8 mouse cellular contexts compared by ENCODE assay signal in the genomic region with DNA sequence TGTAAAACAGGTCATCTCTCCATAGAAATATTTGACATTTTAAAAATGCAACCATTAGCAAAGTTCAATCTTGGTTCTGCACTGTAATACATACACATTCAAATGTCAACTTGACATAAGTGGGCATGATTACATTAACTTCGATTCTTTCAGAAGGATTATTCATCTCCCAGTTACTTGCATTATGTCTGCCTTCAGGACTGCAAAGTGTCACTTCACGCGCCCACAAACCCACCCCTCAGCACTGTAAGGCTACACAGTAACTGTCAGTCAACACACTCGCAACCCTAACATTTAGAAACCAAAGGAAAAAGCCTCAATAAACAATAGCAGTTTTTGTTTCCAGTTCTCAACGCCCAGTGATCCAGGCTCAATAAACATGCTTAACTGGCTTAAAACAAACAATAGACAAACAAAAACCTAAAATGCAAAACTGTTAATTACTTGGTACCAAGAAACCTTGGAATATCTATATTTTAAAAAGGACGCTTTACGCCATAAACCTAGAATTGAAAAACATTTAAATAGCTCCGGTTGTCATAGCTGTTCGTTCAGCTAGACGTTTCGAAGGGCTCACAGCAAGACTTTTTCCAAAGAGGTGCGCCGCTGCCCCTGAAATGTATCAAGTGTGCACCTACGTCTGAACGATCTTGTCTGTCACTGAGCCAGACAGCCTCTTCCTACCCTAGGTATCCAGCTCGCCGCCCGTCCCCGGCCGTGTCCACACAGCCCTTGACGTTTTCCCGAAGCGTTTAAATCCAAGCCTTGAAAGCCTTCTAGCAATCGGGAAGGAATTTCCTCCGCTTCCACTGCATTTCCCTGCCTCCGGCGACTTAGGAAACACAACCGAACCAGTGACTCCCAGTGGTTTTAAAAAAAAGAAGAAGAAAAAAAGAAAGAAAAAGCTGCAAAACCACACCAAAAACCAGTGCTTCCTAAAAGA. TPM values are rescaled to one million over a fixed set of nuclear protein-coding genes. Genes with fewer than 3 reads are reported as not detected.
DNase-seq lines count a peak whose midpoint lies in the region; ATAC-seq and TF ChIP-seq lines count a peak whose summit lies in the region.

No protein-coding gene starts in this region.

- no peak for ATAC-seq in embryonic facial prominence, embryonic 11.5 days (replicated peaks; ENCODE audit: insufficient number of reproducible peaks, low FRiP score, low TSS enrichment, low read depth)
- no peak for ATAC-seq in heart, postnatal 0 days (ENCODE audit: insufficient read depth, low read depth)

- no peak for TF ChIP-seq EP300 in heart, postnatal 0 days (IDR thresholded peaks at IDR 0.05; ENCODE audit: low read depth)

- TF ChIP-seq CTCF in heart, postnatal 0 days (IDR thresholded peaks at IDR 0.05; ENCODE audit: low read depth) = no peak
- no peak for TF ChIP-seq CTCF in small intestine, adult 2 months (IDR thresholded peaks at IDR 0.05; ENCODE audit: extremely low read depth, insufficient read length, insufficient replicate concordance, low read depth, low read length)

- peak; percentile 61 to 89 for DNase-seq in adrenal gland, adult (ENCODE audit: inconsistent age in 2 of 2, low spot score in 1 of 2)
- DNase-seq in adrenal gland, postnatal 4 days (ENCODE audit: low spot score in 2 of 2) = no peak
- DNase-seq in adipocyte (ENCODE audit: low spot score) = peak; percentile 73
- peak; percentile 54 for DNase-seq in embryonic facial prominence, embryonic 11.5 days (ENCODE audit: low spot score)
- DNase-seq in heart, postnatal 0 days (ENCODE audit: low spot score) = no peak
- peak; percentile 54 to 66 for DNase-seq in kidney, postnatal 4 days

- H3K4me1 ChIP-seq in embryonic facial prominence, embryonic 11.5 days (ENCODE audit: control insufficient read depth, insufficient read depth, low read length) = peaks cover 2% of the 10 kb centered on the region; the same call in 1 of the 2 replicates
- peaks cover 38% of the 10 kb centered on the region for H3K4me1 ChIP-seq in heart, postnatal 0 days (ENCODE audit: control insufficient read depth, insufficient read depth)
- H3K4me1 ChIP-seq in small intestine, adult 2 months (ENCODE audit: control insufficient read depth, insufficient read depth, insufficient read length, low read length) = peaks cover 19% of the 10 kb centered on the region

- H3K27ac ChIP-seq in embryonic facial prominence, embryonic 11.5 days (replicated peaks; ENCODE audit: low read depth, low read length) = no peak overlapping the region
- H3K27ac ChIP-seq in heart, postnatal 0 days (ENCODE audit: low read depth) = peak overlapping the region; percentile 96
- peak overlapping the region; percentile 88 for H3K27ac ChIP-seq in macrophage
- H3K27ac ChIP-seq in small intestine, adult 2 months (ENCODE audit: insufficient read depth, low read depth, low read length) = peak overlapping the region; percentile 87

- H3K36me3 ChIP-seq in embryonic facial prominence, embryonic 11.5 days (replicated peaks; ENCODE audit: control insufficient read depth, insufficient read depth, low read depth, low read length) = no peaks in the 10 kb centered on the region
- H3K36me3 ChIP-seq in heart, postnatal 0 days (replicated peaks; ENCODE audit: control insufficient read depth, insufficient read depth, low read length) = no peaks in the 10 kb centered on the region
- H3K36me3 ChIP-seq in macrophage (ENCODE audit: inconsistent target) = no peaks in the 10 kb centered on the region
- H3K36me3 ChIP-seq in small intestine, adult 2 months (ENCODE audit: control insufficient read depth, insufficient read depth, low read length) = no peaks in the 10 kb centered on the region

- no peaks in the 10 kb centered on the region for H3K9me3 ChIP-seq in embryonic facial prominence, embryonic 11.5 days (replicated peaks; ENCODE audit: control insufficient read depth, low read length)
- H3K9me3 ChIP-seq in heart, postnatal 0 days (replicated peaks; ENCODE audit: control insufficient read depth, low read length) = no peaks in the 10 kb centered on the region

- WGBS in embryonic facial prominence, embryonic 11.5 days = under 1% methylated on average over 28 of the region's 28 CpGs
- WGBS in heart, postnatal 0 days = under 1% methylated on average over 28 of the region's 28 CpGs
- WGBS in macrophage (ENCODE audit: missing documents) = 2% methylated on average over 28 of the region's 28 CpGs
- WGBS in small intestine, adult 2 months = under 1% methylated on average over 28 of the region's 28 CpGs

- H3K27me3 ChIP-seq in embryonic facial prominence, embryonic 11.5 days (ENCODE audit: control insufficient read depth, insufficient read depth, low read length) = no peaks in the 10 kb centered on the region; the same call in 1 of the 2 replicates
- H3K27me3 ChIP-seq in heart, postnatal 0 days (ENCODE audit: control insufficient read depth, insufficient read depth, low read length) = no peaks in the 10 kb centered on the region
- no peaks in the 10 kb centered on the region for H3K27me3 ChIP-seq in small intestine, adult 2 months (ENCODE audit: control insufficient read depth, insufficient read depth, low read length)

- H3K4me2 ChIP-seq in embryonic facial prominence, embryonic 11.5 days (ENCODE audit: low read depth, low read length) = peak overlapping the region; percentile 54
- H3K4me2 ChIP-seq in heart, postnatal 0 days (ENCODE audit: low read depth, low read length) = peak overlapping the region; percentile 85

- H3K79me2 ChIP-seq in macrophage (ENCODE audit: inconsistent target) = peaks cover 54% of the 10 kb centered on the region

- H3K4me3 ChIP-seq in embryonic facial prominence, embryonic 11.5 days (ENCODE audit: low read depth, low read length) = peak overlapping the region; percentile 63
- peak overlapping the region; percentile 71 for H3K4me3 ChIP-seq in heart, postnatal 0 days (ENCODE audit: low read depth, low read length)
- peak overlapping the region; percentile 94 for H3K4me3 ChIP-seq in macrophage (ENCODE audit: inconsistent target)
- H3K4me3 ChIP-seq in small intestine, adult 2 months (ENCODE audit: low read depth, low read length) = peak overlapping the region; percentile 84

- TF ChIP-seq POLR2A in small intestine, adult 2 months (IDR thresholded peaks at IDR 0.05; ENCODE audit: low read depth, low read length) = no peak

- peak overlapping the region; percentile 83 for H3K9ac ChIP-seq in embryonic facial prominence, embryonic 11.5 days (replicated peaks; ENCODE audit: low read length)
- peak overlapping the region; percentile 72 for H3K9ac ChIP-seq in heart, postnatal 0 days (replicated peaks; ENCODE audit: low read depth, low read length)

RNA-seq across cellular contexts. Expression of a gene that starts 1.5 kb away (rescaled TPM):
- total RNA-seq in adrenal gland, postnatal 4 days (2021) = 100 to 1,000 TPM; 130 to 131 TPM
- 65.3 and 69.8 TPM in 2 replicates for polyA plus RNA-seq in embryonic facial prominence, embryonic 11.5 days (2014; fragmentation: Nextera tagmentation; extraction: Ambion mirVana)
- total RNA-seq in heart, postnatal 0 days (2014; rRNA removed; ENCODE audit: low replicate concordance) = 105 and 116 TPM in 2 replicates
- 76.8 and 76.9 TPM in 2 replicates for polyA plus RNA-seq in heart, postnatal 0 days (2015; fragmentation: Nextera tagmentation; extraction: Ambion mirVana)
- 100 to 1,000 TPM in 25 of 26 experiments, 10 to 100 TPM in 1; 70.4 to 545 (median 156) TPM for total RNA-seq in macrophage (2018; cell fraction: chromatin; rRNA removed)
- total RNA-seq in macrophage (2018; cell fraction: cytosol; rRNA removed) = 100 to 1,000 TPM; 155 to 296 (median 210) TPM
- total RNA-seq in macrophage (2018; cell fraction: nucleus; rRNA removed) = 100 to 1,000 TPM; 120 to 291 (median 146) TPM
- polyA plus RNA-seq in macrophage (2018) = 131 to 179 TPM (median 142 TPM) in 3 replicates
- 32.1 and 68.2 TPM in 2 replicates for polyA plus RNA-seq in small intestine, adult 2 months (2012; rRNA removed)

Comparison
In these comparisons a context has a peak if more than half of its experiments do, and no peak if none do; other contexts are left out.
1. DNase-seq: peak in adrenal gland, adult (2 of 2), adipocyte (single experiment), embryonic facial prominence, embryonic 11.5 days (single experiment) and kidney, postnatal 4 days (2 of 2); none in adrenal gland, postnatal 4 days (0 of 2) and heart, postnatal 0 days (single experiment).
2. Peak in every context shown above with its lines, with median percentiles within 50 percentile points of each other: H3K4me3 ChIP-seq.